Mouse (Mus musculus): ENCODE results near the gene Cacna2d4.

- TF ChIP-seq CTCF (IDR thresholded peaks at IDR 0.05; ENCODE audit: low read depth, low read length) (no peak), POLR2A (IDR thresholded peaks at IDR 0.05; ENCODE audit: insufficient read depth, low read length) (no peak)
Measured at GRCm38 (mm10) chr6:119194161-119194560, 42.2 kb upstream of the Cacna2d4 start.
